23 mouse cellular contexts compared by ENCODE assay signal in the genomic region with DNA sequence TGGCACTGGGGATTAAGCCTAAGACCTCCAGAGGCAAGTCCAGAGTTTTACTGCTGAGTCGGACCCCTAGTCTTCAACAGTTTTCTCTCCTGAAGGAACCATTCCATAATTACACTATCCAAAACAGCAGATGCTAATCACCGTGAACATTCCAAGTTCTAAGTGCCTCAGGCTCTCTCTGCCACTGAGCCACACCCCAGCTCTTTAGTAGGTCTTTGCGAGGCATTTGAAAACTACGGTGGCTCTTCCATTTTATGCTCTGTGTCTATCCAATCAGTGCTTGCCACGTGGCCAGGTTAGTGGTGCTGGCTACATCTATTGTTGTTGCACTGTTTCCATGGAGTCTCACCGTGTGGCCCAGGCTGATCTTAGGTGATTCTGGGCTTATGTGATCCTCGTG.
"Had no signal": no experiment of that assay in that cellular context is flagged by ENCODE, and none has a peak within 500 bp of the region (broad histone marks: within the 10 kb centered on the region; RNA-seq: fewer than 3 reads in every experiment).

No protein-coding gene starts in this region.

- H3K27ac ChIP-seq: kidney, postnatal 0 days; left cerebral cortex, adult 2 months; limb, embryonic 10.5 days; limb, embryonic 13.5 days; liver, embryonic 12.5 days; liver, embryonic 15.5 days; lung, embryonic 15.5 days; midbrain, embryonic 10.5 days; midbrain, embryonic 13.5 days; neural tube, embryonic 13.5 days; stomach, embryonic 15.5 days had no signal

- H3K27me3 ChIP-seq: limb, embryonic 13.5 days; liver, embryonic 12.5 days; liver, embryonic 15.5 days; lung, embryonic 15.5 days; megakaryocyte, embryonic 14.5 days; midbrain, embryonic 13.5 days; neural tube, embryonic 13.5 days; stomach, embryonic 15.5 days had no signal

- H3K9me3 ChIP-seq: limb, embryonic 10.5 days; limb, embryonic 13.5 days; liver, embryonic 12.5 days; liver, embryonic 15.5 days; lung, embryonic 15.5 days; megakaryocyte, embryonic 14.5 days; midbrain, embryonic 10.5 days; midbrain, embryonic 13.5 days; neural tube, embryonic 13.5 days; stomach, embryonic 15.5 days had no signal

- DNase-seq: kidney, postnatal 25 days; layer of hippocampus, postnatal 36 days; liver; lung, adult 18-20 months; lung, postnatal 10 days; lung, postnatal 36 days; retina, postnatal 1 day; right cerebral cortex, postnatal 25 days; spleen, adult 18-20 months; thymus, postnatal 25 days had no signal

- H3K36me3 ChIP-seq: liver, embryonic 15.5 days had no signal

- H3K4me1 ChIP-seq: limb, embryonic 10.5 days; limb, embryonic 13.5 days; liver, embryonic 12.5 days; liver, embryonic 15.5 days; megakaryocyte, embryonic 14.5 days; midbrain, embryonic 10.5 days; midbrain, embryonic 13.5 days; neural tube, embryonic 13.5 days; stomach, embryonic 15.5 days had no signal

- H3K4me3 ChIP-seq: left cerebral cortex, adult 2 months; limb, embryonic 10.5 days; limb, embryonic 13.5 days; liver, embryonic 12.5 days; liver, embryonic 15.5 days; lung, embryonic 15.5 days; megakaryocyte, embryonic 14.5 days; midbrain, embryonic 10.5 days; midbrain, embryonic 13.5 days; myocyte; neural tube, embryonic 13.5 days; stomach, embryonic 15.5 days had no signal
